Mouse (Mus musculus): Measurements from ENCODE around the gene Rnf44. TPM values are rescaled to one million over a fixed set of nuclear protein-coding genes. Genes with fewer than 3 reads are reported as not detected.

Rnf44 gene
- total RNA-seq, 1 experiment, result 60.3 TPM

- in situ Hi-C loops (cut with MboI; ENCODE audit: low sequenced_read_pairs in 2 of 2, unreplicated experiment in 2 of 2), result no loop called here
- no peak for DNase-seq (ENCODE audit: low read depth, low spot score)
- H3K4me1 ChIP-seq (ENCODE audit: control insufficient read depth in 2 of 2, insufficient read depth in 2 of 2, low read length in 2 of 2, poor library complexity in 1 of 2), result no peaks in the 10 kb centered on the region
- no peak for TF ChIP-seq ZC3H11A (IDR thresholded peaks at IDR 0.05; ENCODE audit: borderline replicate concordance, low read depth, low read length)
- TF ChIP-seq CHD2 (IDR thresholded peaks at IDR 0.05; ENCODE audit: low read depth, low read length), result no peak
- no peak for TF ChIP-seq HCFC1 (IDR thresholded peaks at IDR 0.05; ENCODE audit: borderline replicate concordance, insufficient read depth, low read length)
- no peak for TF ChIP-seq ZNF384 (IDR thresholded peaks at IDR 0.05; ENCODE audit: low read depth, low read length)
- no peak for TF ChIP-seq MAFK (IDR thresholded peaks at IDR 0.05; ENCODE audit: insufficient read depth, low read depth, low read length)
- H3K4me3 ChIP-seq (ENCODE audit: insufficient read depth in 1 of 2, low read depth in 1 of 2, low read length in 2 of 2, poor library complexity in 1 of 2, severe bottlenecking in 1 of 2), result no peak overlapping the region
- no peaks in the 10 kb centered on the region for H3K9me3 ChIP-seq (ENCODE audit: control insufficient read depth, insufficient read depth, low read depth, low read length)
- H3K9ac ChIP-seq (ENCODE audit: insufficient read depth, low read depth, low read length, poor library complexity, severe bottlenecking), result no peak overlapping the region
- no peak overlapping the region for H3K27ac ChIP-seq (ENCODE audit: insufficient read depth, low read depth, low read length, poor library complexity, severe bottlenecking)
- no peaks in the 10 kb centered on the region for H3K36me3 ChIP-seq (ENCODE audit: control insufficient read depth, insufficient read depth, low read length, poor library complexity, severe bottlenecking)
Observed at GRCm38 (mm10) chr13:54710866-54711265, 17.2 kb upstream of the Rnf44 start.

GRCm38 (mm10) chr13:54704890-54705289 is 11.2 kb upstream of the Rnf44 start:
- H3K4me1 ChIP-seq (ENCODE audit: control insufficient read depth in 2 of 2, insufficient read depth in 2 of 2, low read length in 2 of 2, poor library complexity in 1 of 2), result peaks cover 0 to 2% of the 10 kb centered on the region in 2 experiments; a peak in 1 of 4 replicates
- no peaks in the 10 kb centered on the region for H3K9me3 ChIP-seq (ENCODE audit: control insufficient read depth, insufficient read depth, low read depth, low read length)
- TF ChIP-seq ZNF384 (IDR thresholded peaks at IDR 0.05; ENCODE audit: low read depth, low read length) (no peak), MAFK (IDR thresholded peaks at IDR 0.05; ENCODE audit: insufficient read depth, low read depth, low read length) (no peak), CHD2 (IDR thresholded peaks at IDR 0.05; ENCODE audit: low read depth, low read length) (no peak), ZC3H11A (IDR thresholded peaks at IDR 0.05; ENCODE audit: borderline replicate concordance, low read depth, low read length) (no peak), HCFC1 (IDR thresholded peaks at IDR 0.05; ENCODE audit: borderline replicate concordance, insufficient read depth, low read length) (no peak)
- in situ Hi-C loops (cut with MboI; ENCODE audit: low sequenced_read_pairs in 2 of 2, unreplicated experiment in 2 of 2), result no loop called here
- H3K4me3 ChIP-seq (ENCODE audit: insufficient read depth in 1 of 2, low read depth in 1 of 2, low read length in 2 of 2, poor library complexity in 1 of 2, severe bottlenecking in 1 of 2), result no peak overlapping the region
- H3K9ac ChIP-seq (ENCODE audit: insufficient read depth, low read depth, low read length, poor library complexity, severe bottlenecking), result no peak overlapping the region
- no peaks in the 10 kb centered on the region for H3K36me3 ChIP-seq (ENCODE audit: control insufficient read depth, insufficient read depth, low read length, poor library complexity, severe bottlenecking)
- DNase-seq (ENCODE audit: low read depth, low spot score), result no peak
- H3K27ac ChIP-seq (ENCODE audit: insufficient read depth, low read depth, low read length, poor library complexity, severe bottlenecking), result no peak overlapping the region

- no peak overlapping the region for H3K27ac ChIP-seq (ENCODE audit: insufficient read depth, low read depth, low read length, poor library complexity, severe bottlenecking)
- peaks cover 0 to 2% of the 10 kb centered on the region in 2 experiments; a peak in 1 of 4 replicates for H3K4me1 ChIP-seq (ENCODE audit: control insufficient read depth in 2 of 2, insufficient read depth in 2 of 2, low read length in 2 of 2, poor library complexity in 1 of 2)
- no peak overlapping the region for H3K9ac ChIP-seq (ENCODE audit: insufficient read depth, low read depth, low read length, poor library complexity, severe bottlenecking)
- no peaks in the 10 kb centered on the region for H3K36me3 ChIP-seq (ENCODE audit: control insufficient read depth, insufficient read depth, low read length, poor library complexity, severe bottlenecking)
- no peak for DNase-seq (ENCODE audit: low read depth, low spot score)
- H3K9me3 ChIP-seq (ENCODE audit: control insufficient read depth, insufficient read depth, low read depth, low read length), result no peaks in the 10 kb centered on the region
- in situ Hi-C loops (cut with MboI; ENCODE audit: low sequenced_read_pairs in 2 of 2, unreplicated experiment in 2 of 2), result no loop called here
- no peak overlapping the region for H3K4me3 ChIP-seq (ENCODE audit: insufficient read depth in 1 of 2, low read depth in 1 of 2, low read length in 2 of 2, poor library complexity in 1 of 2, severe bottlenecking in 1 of 2)
- TF ChIP-seq ZC3H11A (IDR thresholded peaks at IDR 0.05; ENCODE audit: borderline replicate concordance, low read depth, low read length) (no peak), ZNF384 (IDR thresholded peaks at IDR 0.05; ENCODE audit: low read depth, low read length) (no peak), CHD2 (IDR thresholded peaks at IDR 0.05; ENCODE audit: low read depth, low read length) (no peak), HCFC1 (IDR thresholded peaks at IDR 0.05; ENCODE audit: borderline replicate concordance, insufficient read depth, low read length) (no peak), MAFK (IDR thresholded peaks at IDR 0.05; ENCODE audit: insufficient read depth, low read depth, low read length) (no peak)
Observed at GRCm38 (mm10) chr13:54702507-54702906, 8.8 kb upstream of the Rnf44 start.

DNA sequence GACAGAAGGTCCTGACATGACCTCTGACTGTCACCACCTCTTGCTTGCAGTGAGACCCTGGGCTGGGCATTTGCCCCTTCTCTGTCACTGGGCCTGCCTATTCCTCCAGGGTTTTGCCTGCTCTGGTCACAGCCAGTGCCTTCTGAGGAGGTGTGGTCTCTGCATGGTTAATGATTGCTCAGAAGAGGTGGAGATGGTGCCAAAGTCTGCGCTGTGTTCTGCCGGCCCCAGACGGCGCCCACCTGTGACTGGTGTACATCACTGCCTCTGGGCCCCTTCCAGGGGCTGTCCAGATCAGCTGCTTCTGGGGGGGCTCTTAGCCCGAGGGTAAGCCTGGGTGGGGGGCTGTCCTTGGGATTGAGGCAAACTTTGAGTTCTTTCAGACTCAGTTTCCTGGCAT is 7.5 kb upstream of the Rnf44 start, which contains the start of gene Cdhr2:
Cdhr2 (plus strand) TSS at position 219 of the 400 bp plus-strand sequence.
- TF ChIP-seq ZNF384 (IDR thresholded peaks at IDR 0.05; ENCODE audit: low read depth, low read length), result no peak
- no peaks in the 10 kb centered on the region for H3K36me3 ChIP-seq (ENCODE audit: control insufficient read depth, insufficient read depth, low read length, poor library complexity, severe bottlenecking)
- H3K9ac ChIP-seq (ENCODE audit: insufficient read depth, low read depth, low read length, poor library complexity, severe bottlenecking), result no peak within 1 kb of the TSS
- H3K9me3 ChIP-seq (ENCODE audit: control insufficient read depth, insufficient read depth, low read depth, low read length), result no peaks in the 10 kb centered on the region
- DNase-seq (ENCODE audit: low read depth, low spot score), result no peak
- no peak within 1 kb of the TSS for H3K27ac ChIP-seq (ENCODE audit: insufficient read depth, low read depth, low read length, poor library complexity, severe bottlenecking)
- peaks cover 0 to 2% of the 10 kb centered on the region in 2 experiments; a peak in 1 of 4 replicates for H3K4me1 ChIP-seq (ENCODE audit: control insufficient read depth in 2 of 2, insufficient read depth in 2 of 2, low read length in 2 of 2, poor library complexity in 1 of 2)
- in situ Hi-C loops (cut with MboI; ENCODE audit: low sequenced_read_pairs in 2 of 2, unreplicated experiment in 2 of 2), result no loop called here
- no peak within 1 kb of the TSS for H3K4me3 ChIP-seq (ENCODE audit: insufficient read depth in 1 of 2, low read depth in 1 of 2, low read length in 2 of 2, poor library complexity in 1 of 2, severe bottlenecking in 1 of 2)

Data from ES-E14 (cell line).